Mouse (Mus musculus): ENCODE data around the gene Pcsk4. TPM values are rescaled to one million over a fixed set of nuclear protein-coding genes. Genes with fewer than 3 reads are reported as not detected.
A peak's percentile ranks its signal among the peaks of the same experiment; 100 is the strongest.

The Pcsk4 gene
- total RNA-seq, 2 experiments from 2014 or later: 0.98 to 6.7 TPM

GRCm38 (mm10) chr10:80301256-80302081 is 27.8 kb downstream of the Pcsk4 start:
- no peak for ATAC-seq (replicated peaks; ENCODE audit: poor library complexity, severe bottlenecking)

- no peak for ATAC-seq (replicated peaks; ENCODE audit: poor library complexity, severe bottlenecking)
Measured at GRCm38 (mm10) chr10:80300672-80301181, 28.6 kb downstream of the Pcsk4 start.

GRCm38 (mm10) chr10:80299824-80300223 is 29.5 kb downstream of the Pcsk4 start:
- ATAC-seq (replicated peaks; ENCODE audit: poor library complexity, severe bottlenecking): no peak

- no peak for ATAC-seq (replicated peaks; ENCODE audit: poor library complexity, severe bottlenecking)
Measured at GRCm38 (mm10) chr10:80299301-80299700, 30.0 kb downstream of the Pcsk4 start.

GRCm38 (mm10) chr10:80298571-80299281 is 30.6 kb downstream of the Pcsk4 start:
- ATAC-seq (replicated peaks; ENCODE audit: poor library complexity, severe bottlenecking): peak; percentile 33; the same call in 1 of the 2 replicates

GRCm38 (mm10) chr10:80297526-80298133 is 31.7 kb downstream of the Pcsk4 start:
- ATAC-seq (replicated peaks; ENCODE audit: poor library complexity, severe bottlenecking): no peak

- ATAC-seq (replicated peaks; ENCODE audit: poor library complexity, severe bottlenecking): no peak
Measured at GRCm38 (mm10) chr10:80296824-80297223, 32.5 kb downstream of the Pcsk4 start.

GRCm38 (mm10) chr10:80295618-80296425 is 33.5 kb downstream of the Pcsk4 start, which contains the start of gene Apc2:
Gene Apc2 (plus strand): TSS chr10:80295977.
- peak; percentile 40 for ATAC-seq (replicated peaks; ENCODE audit: poor library complexity, severe bottlenecking)

- no peak for ATAC-seq (replicated peaks; ENCODE audit: poor library complexity, severe bottlenecking)
Measured at GRCm38 (mm10) chr10:80294788-80295303, 34.5 kb downstream of the Pcsk4 start.

- no peak for ATAC-seq (replicated peaks; ENCODE audit: poor library complexity, severe bottlenecking)
Measured at GRCm38 (mm10) chr10:80294311-80294710, 35.0 kb downstream of the Pcsk4 start.

- no peak for ATAC-seq (replicated peaks; ENCODE audit: poor library complexity, severe bottlenecking)
Measured at GRCm38 (mm10) chr10:80293325-80293724, 36.0 kb downstream of the Pcsk4 start.

GRCm38 (mm10) chr10:80292251-80293146 is 36.8 kb downstream of the Pcsk4 start, which contains the start of gene Rps15:
Gene Rps15 (plus strand): TSS chr10:80292453.
- ATAC-seq (replicated peaks; ENCODE audit: poor library complexity, severe bottlenecking): peak; percentile 90

GRCm38 (mm10) chr10:80288657-80289056 is 40.6 kb downstream of the Pcsk4 start:
- no peak for ATAC-seq (replicated peaks; ENCODE audit: poor library complexity, severe bottlenecking)

- no peak for ATAC-seq (replicated peaks; ENCODE audit: poor library complexity, severe bottlenecking)
Measured at GRCm38 (mm10) chr10:80288097-80288496, 41.2 kb downstream of the Pcsk4 start.

- ATAC-seq (replicated peaks; ENCODE audit: poor library complexity, severe bottlenecking): no peak
Measured at GRCm38 (mm10) chr10:80285222-80286070, 43.9 kb downstream of the Pcsk4 start.

GRCm38 (mm10) chr10:80282481-80283441 is 46.5 kb downstream of the Pcsk4 start:
- ATAC-seq (replicated peaks; ENCODE audit: poor library complexity, severe bottlenecking): no peak

Data from granulocyte monocyte progenitor cell, adult 5-6 weeks (primary cell).